Mouse (Mus musculus) neutrophil, adult 65 days (primary cell): Measurements from ENCODE around the gene Cnot8. TPM values are rescaled to one million over a fixed set of nuclear protein-coding genes. Genes with fewer than 3 reads are reported as not detected.

Experiments
- total RNA-seq: library from RNA; stranded (reverse); gene quantifications from 2 replicates; pipeline ENCODE4 v1.2.4, GENCODE M21; 2023

The Cnot8 gene
- total RNA-seq = 31.0 and 33.4 TPM in 2 replicates

DNA sequence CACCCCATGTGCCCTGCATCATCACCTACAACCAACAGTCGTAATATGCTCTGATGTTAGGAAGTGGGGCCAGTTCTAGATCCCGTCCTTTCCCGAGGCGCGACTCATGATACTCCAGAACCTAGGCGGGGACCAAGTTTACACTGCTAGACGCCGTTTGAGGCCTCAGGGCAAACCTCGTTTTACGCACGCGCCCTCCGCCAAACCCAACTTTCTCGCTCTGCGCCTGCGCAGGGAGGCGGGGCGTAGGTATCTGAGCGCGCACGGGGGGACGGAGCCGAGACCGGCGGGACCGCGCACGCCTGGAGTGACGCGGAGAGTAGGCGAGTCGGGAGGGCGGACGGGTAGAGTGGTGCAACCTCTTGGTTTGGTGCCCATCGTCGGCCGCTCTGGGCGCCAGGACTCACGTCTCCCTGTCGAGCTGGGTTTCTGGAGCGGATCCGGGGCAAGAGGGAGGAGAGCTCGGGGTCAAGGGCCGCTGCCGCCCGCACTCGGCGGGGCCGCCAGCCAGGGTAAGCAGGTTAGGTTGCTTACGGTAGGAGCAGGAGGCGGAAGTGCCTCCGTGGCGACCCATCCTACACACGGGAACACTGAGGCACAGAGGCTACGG, at the start of gene Cnot8:
Gene Cnot8 (plus strand): TSS at position 457 of the 610 bp plus-strand sequence.

DNA sequence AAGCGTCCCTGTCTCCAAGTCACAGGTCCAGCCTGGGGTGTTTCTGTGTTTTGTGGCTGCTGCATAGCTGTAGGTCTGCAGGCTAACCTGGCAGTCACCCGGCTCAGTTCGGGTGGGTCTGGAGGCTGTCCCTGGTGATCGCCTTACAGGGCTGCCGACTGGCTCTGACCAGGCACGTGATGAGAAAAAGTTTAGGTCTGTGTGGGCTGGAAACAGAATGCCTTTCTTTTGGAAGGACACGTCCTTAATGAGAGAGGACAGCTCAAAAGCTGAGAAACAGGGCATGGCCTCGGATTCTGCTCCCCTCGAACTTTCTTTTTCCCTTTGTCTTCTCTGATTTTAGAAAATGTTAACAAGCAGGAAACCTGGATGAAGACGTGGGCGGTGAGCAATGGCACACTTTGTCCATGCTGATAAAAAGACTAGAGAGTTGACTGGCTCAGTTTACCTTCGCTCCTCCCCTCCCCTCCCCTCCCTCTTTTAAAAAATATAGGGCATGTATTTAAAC, 10.9 kb upstream of the Cnot8 start, which contains the start of gene Gm12248:
Gene Gm12248 (minus strand): TSS at position 114 of the 508 bp plus-strand sequence.

Other genes with a start within 250 kb of the Cnot8 start
- 44.4 and 57.2 TPM in 2 replicates for gene Larp1, start 95.1 kb upstream of the Cnot8 start, total RNA-seq
- not detected in 2 replicates for gene Gm12248, start 11.0 kb upstream of the Cnot8 start, total RNA-seq
- gene Gemin5, start 64.4 kb downstream of the Cnot8 start, total RNA-seq = 4.5 and 5.0 TPM in 2 replicates
- 7.8 and 11.0 TPM in 2 replicates for gene Mrpl22, start 67.5 kb downstream of the Cnot8 start, total RNA-seq
- gene Igtp, start 95.4 kb downstream of the Cnot8 start, total RNA-seq = 5.3 and 10.0 TPM in 2 replicates
- gene Irgm2, start 95.5 kb downstream of the Cnot8 start, total RNA-seq = 3.3 and 4.9 TPM in 2 replicates
- gene 4930438A08Rik, start 170.6 kb downstream of the Cnot8 start, total RNA-seq = 84.1 and 93.8 TPM in 2 replicates
- gene Zfp692, start 202.9 kb downstream of the Cnot8 start, total RNA-seq = 9.9 and 13.5 TPM in 2 replicates
- 13.5 and 20.9 TPM in 2 replicates for gene Zfp672, start 226.2 kb downstream of the Cnot8 start, total RNA-seq
- 26.4 and 32.8 TPM in 2 replicates for gene Sh3bp5l, start 226.6 kb downstream of the Cnot8 start, total RNA-seq